Mouse (Mus musculus) forebrain, postnatal 0 days (tissue): ENCODE results near the gene Npl. TPM values are rescaled to one million over a fixed set of nuclear protein-coding genes. Genes with fewer than 3 reads are reported as not detected.
"Not testable (repeated sequence)": the region's sequence is repeated elsewhere in the genome, so short reads cannot be mapped to it uniquely, and the experiment has no call there.

ENCODE experiments used
- ATAC-seq: fragments of 200-750 bp; cut with Nextera tagmentation; 2 replicates; pipeline ENCODE4 v1.8.0; 2017; ENCODE audit warnings: mild to moderate bottlenecking, moderate library complexity
- DNase-seq: peaks from one replicate; pipeline ENCODE4 v3.0.0-alpha.2; 2015
- H3K27ac ChIP-seq: fragments of 300-500 bp; sonication (generic); 2 replicates; pipeline ENCODE4 v1.5.1; 2014; ENCODE audit warnings: low read depth, mild to moderate bottlenecking, antibody characterized with exemption, low read length, moderate library complexity, mixed read lengths
- H3K27me3 ChIP-seq: fragments of 300-500 bp; sonication (generic); 2 replicates; pipeline ENCODE4 v1.6.1; 2014; ENCODE audit warnings: mild to moderate bottlenecking, low read length, mixed read lengths; ENCODE audit not compliant: insufficient read depth
- H3K36me3 ChIP-seq: fragments of 300-500 bp; sonication (generic); 2 replicates; pipeline ENCODE4 v1.6.1; 2014; ENCODE audit warnings: mild to moderate bottlenecking, moderate library complexity; ENCODE audit not compliant: insufficient read depth
- H3K4me1 ChIP-seq: fragments of 300-500 bp; sonication (generic); 2 replicates; pipeline ENCODE4 v1.6.1; 2014; ENCODE audit warnings: antibody characterized with exemption; ENCODE audit not compliant: insufficient read depth
- H3K4me2 ChIP-seq: fragments of 300-500 bp; sonication (generic); 2 replicates; pipeline ENCODE4 v1.6.1; 2014; ENCODE audit warnings: low read depth, mild to moderate bottlenecking, moderate library complexity
- H3K4me3 ChIP-seq: fragments of 300-500 bp; sonication (generic); 2 replicates; pipeline ENCODE4 v1.5.1; 2014; ENCODE audit warnings: low read depth, low read length, mixed read lengths
- H3K9ac ChIP-seq: fragments of 300-500 bp; sonication (generic); 2 replicates; pipeline ENCODE4 v1.6.1; 2014; ENCODE audit warnings: mild to moderate bottlenecking
- H3K9me3 ChIP-seq: fragments of 300-500 bp; sonication (generic); 2 replicates; pipeline ENCODE4 v1.6.1; 2016; ENCODE audit warnings: low read length
- CTCF ChIP-seq: sonication (generic); IDR thresholded peaks from 2 replicates; pipeline ENCODE4 v1.5.1; 2016; ENCODE audit warnings: antibody characterized with exemption, control low read depth, low read depth
- WGBS: fragments of 180-500 bp; shearing (Covaris S2); extraction: QIAGEN DNeasy Blood & Tissue Kit; methylation state at CpG from one replicate; pipeline ENCODE4 v1.1.7; 2014; 5-methylcytosine and 5-hydroxymethylcytosine counted together
- polyA plus RNA-seq: library from polyadenylated mRNA; unstranded; fragments of >200 nt; fragmentation: Nextera tagmentation; extraction: Ambion mirVana; gene quantifications from 2 replicates; pipeline ENCODE4 v1.2.1, GENCODE M21; 2015
- total RNA-seq: library from RNA; depleted of rRNA; stranded (reverse); fragments of >200 nt; gene quantifications from 2 replicates; pipeline ENCODE4 v1.2.3, GENCODE M21; 2014

Npl gene
- total and polyA plus RNA-seq, 2 experiments from 2014 or later, result 9.3 to 9.5 TPM

- Histone ChIP-seq H3K4me2 (no peak overlapping the region), H3K9ac (no peak overlapping the region), H3K27me3 (no peaks in the 10 kb centered on the region), H3K4me3 (no peak overlapping the region), H3K9me3 (no peaks in the 10 kb centered on the region), H3K36me3 (no peaks in the 10 kb centered on the region), H3K27ac (no peak overlapping the region), H3K4me1 (no peaks in the 10 kb centered on the region)
- no peak for TF ChIP-seq CTCF
- ATAC-seq (no peak), DNase-seq (no peak)
- 82% methylated on average over 2 of the region's 2 CpGs for WGBS
These were observed 58.5 kb downstream of the Npl start for GRCm38 (mm10) chr1:153491345-153491744.

- Histone ChIP-seq H3K9ac (no peak overlapping the region), H3K4me1 (peaks cover 11% of the 10 kb centered on the region; the same call in 1 of the 2 replicates), H3K9me3 (no peaks in the 10 kb centered on the region), H3K4me2 (no peak overlapping the region), H3K4me3 (no peak overlapping the region), H3K36me3 (no peaks in the 10 kb centered on the region), H3K27me3 (no peaks in the 10 kb centered on the region), H3K27ac (no peak overlapping the region)
- 85% methylated on average over 4 of the region's 4 CpGs for WGBS
- no peak for ATAC-seq
- no peak for DNase-seq
- TF ChIP-seq CTCF, result no peak
These were observed 59.9 kb downstream of the Npl start for GRCm38 (mm10) chr1:153489963-153490362.

- TF ChIP-seq CTCF, result no peak
- WGBS, result 47% methylated on average over 2 of the region's 2 CpGs
These were observed 60.3 kb downstream of the Npl start for GRCm38 (mm10) chr1:153489540-153489939.

GRCm38 (mm10) chr1:153489132-153489531 lies 60.7 kb downstream of the Npl start:
- no peaks in the 10 kb centered on the region for H3K9me3 ChIP-seq
- no peak overlapping the region for H3K27ac ChIP-seq
- H3K4me2 ChIP-seq, result no peak overlapping the region
- peaks cover 17% of the 10 kb centered on the region; the same call in 1 of the 2 replicates for H3K4me1 ChIP-seq
- no peaks in the 10 kb centered on the region for H3K36me3 ChIP-seq
- ATAC-seq (no peak), DNase-seq (no peak)
- WGBS, result 51% methylated on average over 7 of the region's 7 CpGs
- H3K4me3 ChIP-seq, result no peak overlapping the region
- 0 out of 2 replicates have a peak, but pooled peaks have one; percentile 17 for TF ChIP-seq CTCF
- H3K27me3 ChIP-seq, result no peaks in the 10 kb centered on the region
- H3K9ac ChIP-seq, result no peak overlapping the region

More at GRCm38 (mm10) chr1:153489540-153489939, 60.3 kb downstream of the Npl start:
- no peaks in the 10 kb centered on the region for H3K27me3 ChIP-seq
- H3K27ac ChIP-seq, result no peak overlapping the region
- no peak overlapping the region for H3K4me2 ChIP-seq
- no peak overlapping the region for H3K4me3 ChIP-seq
- no peak for ATAC-seq
- H3K4me1 ChIP-seq, result peaks cover 13% of the 10 kb centered on the region; the same call in 1 of the 2 replicates
- no peak for DNase-seq
- no peaks in the 10 kb centered on the region for H3K36me3 ChIP-seq
- H3K9ac ChIP-seq, result no peak overlapping the region
- H3K9me3 ChIP-seq, result no peaks in the 10 kb centered on the region

- Histone ChIP-seq H3K36me3 (no peaks in the 10 kb centered on the region), H3K9me3 (no peaks in the 10 kb centered on the region), H3K27me3 (no peaks in the 10 kb centered on the region), H3K4me1 (peaks cover 19% of the 10 kb centered on the region; the same call in 1 of the 2 replicates), H3K4me3 (peak within 1 kb of the TSS; percentile 77), H3K27ac (peak within 1 kb of the TSS; percentile 95), H3K4me2 (peak within 1 kb of the TSS; percentile 78), H3K9ac (peak within 1 kb of the TSS; percentile 90)
- TF ChIP-seq CTCF, result 0 out of 2 replicates have a peak, but pooled peaks have one; percentile 25
- DNase-seq, result peak; percentile 99
- WGBS, result under 1% methylated on average over 35 of the region's 35 CpGs
- peak; percentile 94 for ATAC-seq
These were observed 62.4 kb downstream of the Npl start, which contains the start of gene Dhx9 for GRCm38 (mm10) chr1:153487500-153487879. Gene Dhx9, minus strand, starts transcription at chr1:153487660.

- Histone ChIP-seq H3K27ac (peak overlapping the region; percentile 95), H3K4me1 (peaks cover 19% of the 10 kb centered on the region; the same call in 1 of the 2 replicates), H3K9me3 (no peaks in the 10 kb centered on the region), H3K9ac (peak overlapping the region; percentile 90), H3K4me3 (peak overlapping the region; percentile 77), H3K4me2 (peak overlapping the region; percentile 78), H3K27me3 (no peaks in the 10 kb centered on the region), H3K36me3 (no peaks in the 10 kb centered on the region)
- no peak for TF ChIP-seq CTCF
- DNase-seq (peak; percentile 64), ATAC-seq (peak; percentile 86)
- WGBS, result 2% methylated on average over 64 of the region's 64 CpGs
These were observed 62.9 kb downstream of the Npl start for GRCm38 (mm10) chr1:153486767-153487499.

GRCm38 (mm10) chr1:153486120-153486519 lies 63.7 kb downstream of the Npl start:
- not testable (repeated sequence) for H3K36me3 ChIP-seq, H3K27ac ChIP-seq, H3K9me3 ChIP-seq, ATAC-seq, H3K27me3 ChIP-seq, DNase-seq
- peak overlapping the region; percentile 90 for H3K9ac ChIP-seq
- 0 out of 2 replicates have a peak, but pooled peaks have one; percentile 2 for TF ChIP-seq CTCF
- peaks cover 19% of the 10 kb centered on the region; the same call in 1 of the 2 replicates for H3K4me1 ChIP-seq
- H3K4me3 ChIP-seq, result peak overlapping the region; percentile 77
- H3K4me2 ChIP-seq, result peak overlapping the region; percentile 78
- WGBS, result 9% methylated on average over 6 of the region's 6 CpGs
